Mouse (Mus musculus): ENCODE data around the gene Kcnma1.

The Kcnma1 gene

DNA sequence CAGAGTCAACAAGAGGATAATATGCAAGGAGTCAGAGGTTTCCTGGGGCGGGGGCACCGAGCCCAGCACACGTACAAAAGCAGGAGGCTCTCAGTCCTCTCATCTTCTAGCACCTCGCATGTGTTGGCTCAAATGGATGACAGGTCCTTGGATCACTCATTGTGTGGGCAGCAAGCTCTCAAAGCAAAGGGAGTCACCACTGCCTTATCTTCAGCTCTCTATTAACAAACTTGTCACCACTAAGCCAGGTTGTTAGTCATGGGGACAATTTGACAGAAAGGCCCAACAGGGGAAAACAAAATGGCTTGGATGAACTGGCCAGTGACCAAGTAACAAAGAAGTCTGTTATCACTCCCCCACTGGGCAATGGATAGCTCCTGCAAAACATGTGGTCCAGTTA, 331.5 kb downstream of the Kcnma1 start:
- H3K4me1 ChIP-seq (replicated peaks; ENCODE audit: low read depth, low read length): peaks cover 8% of the 10 kb centered on the region; the same call in 1 of the 2 replicates

DNA sequence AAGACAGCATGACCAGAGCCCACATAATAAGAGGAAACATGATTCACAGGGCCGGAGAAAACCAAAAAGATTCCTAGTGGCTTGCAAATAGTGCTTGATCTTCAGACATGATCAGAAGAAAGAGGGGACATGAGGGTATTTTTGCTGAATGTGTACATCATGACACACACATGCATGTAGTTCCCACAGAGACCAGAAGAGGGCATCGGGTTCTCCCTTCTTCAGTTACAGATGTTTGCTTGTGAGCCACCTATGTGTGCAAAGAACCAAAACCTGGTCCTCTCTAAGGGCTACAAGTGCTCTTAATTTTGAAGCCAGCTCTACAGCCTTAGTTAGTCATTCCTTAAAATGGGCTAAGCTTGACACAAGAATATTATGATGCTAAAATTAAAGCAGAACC, 334.9 kb downstream of the Kcnma1 start:
- TF ChIP-seq POU5F1 (IDR thresholded peaks at IDR 0.05; ENCODE audit: borderline replicate concordance, low read length): no peak
- no peak for TF ChIP-seq NANOG (IDR thresholded peaks at IDR 0.05; ENCODE audit: borderline replicate concordance, low read length)
- peak; percentile 76 for TF ChIP-seq CTCF (conservative IDR thresholded peaks at IDR 0.05; ENCODE audit: low read length)
- H3K4me3 ChIP-seq (replicated peaks; ENCODE audit: low read length): no peak overlapping the region
- H3K9me3 ChIP-seq (ENCODE audit: low read length): no peaks in the 10 kb centered on the region

More for the DNA sequence above, 331.5 kb downstream of the Kcnma1 start:
- Histone ChIP-seq H3K27me3 (ENCODE audit: insufficient read depth, low read length) (no peaks in the 10 kb centered on the region), H3K9me3 (ENCODE audit: low read length) (no peaks in the 10 kb centered on the region), H3K4me3 (replicated peaks; ENCODE audit: low read length) (no peak overlapping the region), H3K36me3 (ENCODE audit: insufficient read depth, low read length) (no peaks in the 10 kb centered on the region)
- TF ChIP-seq POU5F1 (IDR thresholded peaks at IDR 0.05; ENCODE audit: borderline replicate concordance, low read length) (no peak), NANOG (IDR thresholded peaks at IDR 0.05; ENCODE audit: borderline replicate concordance, low read length) (no peak), CTCF (conservative IDR thresholded peaks at IDR 0.05; ENCODE audit: low read length) (no peak)

DNA sequence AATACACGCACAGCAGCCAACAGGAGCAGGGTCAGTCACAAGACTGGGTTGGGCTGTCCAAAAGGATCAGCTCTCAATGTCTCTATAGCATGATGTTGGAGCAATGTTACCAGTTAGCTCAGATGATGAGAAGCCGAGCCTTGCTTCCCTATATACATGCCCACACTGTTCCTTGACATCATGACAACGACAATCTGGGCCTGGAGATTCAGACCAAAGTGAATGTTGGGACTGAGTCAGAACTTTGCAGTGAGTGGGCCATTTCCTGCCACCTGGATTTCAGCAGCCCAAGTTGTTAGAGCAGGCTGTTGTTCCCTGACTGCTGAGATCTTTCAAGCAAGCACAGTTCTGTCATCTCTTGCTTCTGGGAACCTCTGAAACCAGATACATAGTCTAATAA, 347.9 kb downstream of the Kcnma1 start:
- TF ChIP-seq CTCF (conservative IDR thresholded peaks at IDR 0.05; ENCODE audit: low read length): no peak
- TF ChIP-seq POU5F1 (IDR thresholded peaks at IDR 0.05; ENCODE audit: borderline replicate concordance, low read length): no peak
- no peak for TF ChIP-seq NANOG (IDR thresholded peaks at IDR 0.05; ENCODE audit: borderline replicate concordance, low read length)
- Histone ChIP-seq H3K9me3 (ENCODE audit: low read length) (peaks cover 20% of the 10 kb centered on the region), H3K4me1 (replicated peaks; ENCODE audit: low read depth, low read length) (no peaks in the 10 kb centered on the region), H3K4me3 (replicated peaks; ENCODE audit: low read length) (no peak overlapping the region), H3K36me3 (ENCODE audit: insufficient read depth, low read length) (no peaks in the 10 kb centered on the region), H3K27me3 (ENCODE audit: insufficient read depth, low read length) (no peaks in the 10 kb centered on the region)

More for the DNA sequence above, 334.9 kb downstream of the Kcnma1 start:
- no peaks in the 10 kb centered on the region for H3K4me1 ChIP-seq (replicated peaks; ENCODE audit: low read depth, low read length)
- no peaks in the 10 kb centered on the region for H3K36me3 ChIP-seq (ENCODE audit: insufficient read depth, low read length)
- H3K27me3 ChIP-seq (ENCODE audit: insufficient read depth, low read length): no peaks in the 10 kb centered on the region

DNA sequence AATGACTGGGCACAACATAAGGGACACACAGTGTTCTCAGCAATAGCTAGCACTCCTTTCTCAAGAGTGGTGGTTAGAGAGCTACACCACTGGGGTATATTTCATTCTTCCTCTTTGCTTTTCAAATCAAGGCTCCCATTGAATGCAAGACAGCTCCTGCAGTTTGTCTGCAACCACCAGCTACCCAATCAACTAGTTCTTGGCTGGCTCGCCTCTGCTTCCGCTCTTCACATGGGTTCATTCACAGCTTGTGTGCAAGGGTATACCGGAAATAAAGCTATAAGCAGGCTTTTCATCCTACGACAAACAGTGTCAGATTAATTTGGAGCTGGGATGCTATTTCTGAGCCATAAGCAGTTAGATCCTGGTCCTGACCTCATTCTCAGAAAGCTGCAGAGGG, 362.6 kb downstream of the Kcnma1 start:
- Histone ChIP-seq H3K27me3 (ENCODE audit: insufficient read depth, low read length) (no peaks in the 10 kb centered on the region), H3K4me3 (replicated peaks; ENCODE audit: low read length) (no peak overlapping the region), H3K36me3 (ENCODE audit: insufficient read depth, low read length) (no peaks in the 10 kb centered on the region), H3K4me1 (replicated peaks; ENCODE audit: low read depth, low read length) (peaks cover 6% of the 10 kb centered on the region), H3K9me3 (ENCODE audit: low read length) (no peaks in the 10 kb centered on the region)
- TF ChIP-seq NANOG (IDR thresholded peaks at IDR 0.05; ENCODE audit: borderline replicate concordance, low read length) (no peak), POU5F1 (IDR thresholded peaks at IDR 0.05; ENCODE audit: borderline replicate concordance, low read length) (no peak), CTCF (conservative IDR thresholded peaks at IDR 0.05; ENCODE audit: low read length) (no peak)

DNA sequence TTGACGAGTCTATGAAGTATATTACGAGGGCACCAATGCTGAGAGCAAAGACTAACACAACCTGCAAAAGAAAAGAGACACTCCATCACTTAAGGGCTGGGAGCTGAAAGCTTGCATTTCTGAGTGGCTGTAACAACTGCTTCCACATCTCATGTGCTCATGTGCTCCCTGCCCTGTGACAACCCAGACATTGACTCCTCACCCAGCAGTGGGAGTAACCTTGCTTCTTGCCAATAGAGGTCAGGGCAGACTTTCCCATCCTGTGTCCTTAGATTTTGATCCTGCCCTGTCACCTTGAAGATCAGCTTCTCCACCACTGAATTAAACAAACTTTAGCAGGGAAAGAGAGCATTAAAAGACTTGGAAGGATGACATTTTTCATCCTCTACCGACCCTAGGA, 364.2 kb downstream of the Kcnma1 start:
- Histone ChIP-seq H3K36me3 (ENCODE audit: insufficient read depth, low read length) (no peaks in the 10 kb centered on the region), H3K4me3 (replicated peaks; ENCODE audit: low read length) (no peak overlapping the region), H3K4me1 (replicated peaks; ENCODE audit: low read depth, low read length) (peaks cover 6% of the 10 kb centered on the region), H3K27me3 (ENCODE audit: insufficient read depth, low read length) (no peaks in the 10 kb centered on the region), H3K9me3 (ENCODE audit: low read length) (peaks cover 15% of the 10 kb centered on the region; the same call in 1 of the 2 replicates)
- TF ChIP-seq NANOG (IDR thresholded peaks at IDR 0.05; ENCODE audit: borderline replicate concordance, low read length) (no peak), CTCF (conservative IDR thresholded peaks at IDR 0.05; ENCODE audit: low read length) (no peak), POU5F1 (IDR thresholded peaks at IDR 0.05; ENCODE audit: borderline replicate concordance, low read length) (no peak)

DNA sequence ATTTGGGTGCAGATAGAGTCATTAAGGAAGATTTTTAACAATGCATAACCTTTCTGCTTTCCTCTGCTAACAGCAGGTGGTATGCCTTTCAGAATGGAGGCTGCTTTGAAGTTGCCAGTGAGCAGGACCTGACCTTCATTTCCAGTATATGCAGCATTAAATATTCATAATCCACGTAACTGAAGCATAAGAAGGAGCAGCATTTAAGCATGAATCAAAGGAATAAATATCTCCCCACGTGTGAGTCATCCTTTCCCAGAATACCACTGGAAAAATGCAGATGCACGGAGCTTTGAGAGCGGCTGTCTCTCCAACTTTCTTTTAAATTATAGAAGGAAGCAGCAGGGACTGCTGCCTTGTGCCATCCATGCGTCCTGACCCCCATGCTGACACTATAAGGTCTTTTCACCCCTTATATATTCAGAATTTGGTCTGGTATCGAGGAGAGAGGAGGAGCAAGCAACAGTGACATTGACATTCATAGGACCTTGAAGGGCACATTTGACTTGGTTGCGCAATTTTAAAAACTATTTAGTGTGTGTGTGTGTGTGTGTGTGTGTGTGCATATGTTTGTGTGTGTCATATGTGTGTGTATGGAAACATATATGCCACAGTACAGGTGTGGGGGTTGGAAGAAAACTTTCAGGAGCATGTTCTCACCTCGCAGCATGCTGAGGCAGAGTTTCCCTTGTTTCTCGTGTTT, 368.8 kb downstream of the Kcnma1 start:
- no peak for TF ChIP-seq POU5F1 (IDR thresholded peaks at IDR 0.05; ENCODE audit: borderline replicate concordance, low read length)
- TF ChIP-seq CTCF (conservative IDR thresholded peaks at IDR 0.05; ENCODE audit: low read length): no peak
- no peak for TF ChIP-seq NANOG (IDR thresholded peaks at IDR 0.05; ENCODE audit: borderline replicate concordance, low read length)
- Histone ChIP-seq H3K4me3 (replicated peaks; ENCODE audit: low read length) (no peak overlapping the region), H3K27me3 (ENCODE audit: insufficient read depth, low read length) (no peaks in the 10 kb centered on the region), H3K4me1 (replicated peaks; ENCODE audit: low read depth, low read length) (no peaks in the 10 kb centered on the region), H3K36me3 (ENCODE audit: insufficient read depth, low read length) (no peaks in the 10 kb centered on the region), H3K9me3 (ENCODE audit: low read length) (peaks cover 17% of the 10 kb centered on the region; the same call in 1 of the 2 replicates)

DNA sequence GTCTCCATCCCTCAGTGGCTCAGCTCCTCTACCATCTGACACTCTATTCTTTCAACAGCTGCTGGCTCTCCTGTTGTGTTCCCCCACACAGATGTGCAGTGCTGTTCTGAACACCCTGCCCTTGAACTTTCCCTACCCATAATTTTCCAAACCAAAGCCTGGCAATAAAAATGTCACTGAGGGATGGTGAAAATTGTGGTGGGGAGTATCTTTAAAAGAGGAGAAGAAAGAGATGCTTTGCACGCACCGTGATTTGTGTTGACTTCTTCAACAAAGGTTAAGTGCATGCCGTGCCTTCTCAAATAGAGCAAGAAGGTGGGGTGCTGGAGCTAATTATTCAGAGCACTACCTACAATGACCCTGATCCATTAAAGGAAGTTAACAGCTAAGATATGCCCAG, 371.1 kb downstream of the Kcnma1 start:
- Histone ChIP-seq H3K27me3 (ENCODE audit: insufficient read depth, low read length) (no peaks in the 10 kb centered on the region), H3K36me3 (ENCODE audit: insufficient read depth, low read length) (no peaks in the 10 kb centered on the region), H3K4me3 (replicated peaks; ENCODE audit: low read length) (no peak overlapping the region), H3K4me1 (replicated peaks; ENCODE audit: low read depth, low read length) (no peaks in the 10 kb centered on the region), H3K9me3 (ENCODE audit: low read length) (peaks cover 17% of the 10 kb centered on the region; the same call in 1 of the 2 replicates)
- TF ChIP-seq NANOG (IDR thresholded peaks at IDR 0.05; ENCODE audit: borderline replicate concordance, low read length) (no peak), CTCF (conservative IDR thresholded peaks at IDR 0.05; ENCODE audit: low read length) (no peak), POU5F1 (IDR thresholded peaks at IDR 0.05; ENCODE audit: borderline replicate concordance, low read length) (no peak)

DNA sequence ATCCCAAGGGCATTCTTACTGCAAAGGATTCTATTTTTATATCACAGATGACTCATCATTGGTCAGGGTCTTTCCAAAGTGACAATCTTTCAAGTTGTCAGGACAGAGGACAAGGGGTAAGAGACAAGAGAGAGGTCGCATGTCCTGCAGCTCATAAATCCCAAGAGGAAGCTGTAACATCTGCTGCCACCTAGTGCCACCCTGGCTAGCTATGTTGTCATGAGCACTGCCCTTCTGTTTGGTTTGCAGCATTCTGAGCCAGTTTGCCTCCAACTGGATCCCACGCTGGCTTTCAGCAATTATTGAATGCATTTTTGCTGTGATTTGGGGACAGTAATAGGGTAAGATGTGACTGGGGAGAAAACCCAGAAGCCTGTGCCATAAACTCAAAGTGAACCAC, 373.6 kb downstream of the Kcnma1 start:
- TF ChIP-seq CTCF (conservative IDR thresholded peaks at IDR 0.05; ENCODE audit: low read length) (no peak), POU5F1 (IDR thresholded peaks at IDR 0.05; ENCODE audit: borderline replicate concordance, low read length) (no peak), NANOG (IDR thresholded peaks at IDR 0.05; ENCODE audit: borderline replicate concordance, low read length) (no peak)
- 0 out of 2 replicates have a peak, but pooled peaks cover 3% of the 10 kb centered on the region for H3K27me3 ChIP-seq (ENCODE audit: insufficient read depth, low read length)
- H3K36me3 ChIP-seq (ENCODE audit: insufficient read depth, low read length): no peaks in the 10 kb centered on the region
- H3K9me3 ChIP-seq (ENCODE audit: low read length): peaks cover 7% of the 10 kb centered on the region; the same call in 1 of the 2 replicates
- no peaks in the 10 kb centered on the region for H3K4me1 ChIP-seq (replicated peaks; ENCODE audit: low read depth, low read length)
- H3K4me3 ChIP-seq (replicated peaks; ENCODE audit: low read length): no peak overlapping the region
